Mouse (Mus musculus) midbrain, embryonic 13.5 days (tissue): ENCODE data around the gene Kcnmb1. TPM values are rescaled to one million over a fixed set of nuclear protein-coding genes. Genes with fewer than 3 reads are reported as not detected.
A peak's percentile ranks its signal among the peaks of the same experiment; 100 is the strongest.

ENCODE experiments used
- ATAC-seq: fragments of 200-750 bp; cut with Nextera tagmentation; 2 replicates; pipeline ENCODE4 v1.8.0; 2017; ENCODE audit warnings: mild to moderate bottlenecking, moderate TSS enrichment, moderate library complexity
- H3K27ac ChIP-seq: fragments of 300-500 bp; sonication (generic); 2 replicates; pipeline ENCODE4 v1.5.1; 2015; ENCODE audit warnings: inconsistent platforms, mild to moderate bottlenecking, moderate library complexity
- H3K27me3 ChIP-seq: fragments of 300-500 bp; sonication (generic); 2 replicates; pipeline ENCODE4 v1.6.1; 2015; ENCODE audit warnings: mild to moderate bottlenecking, inconsistent platforms
- H3K36me3 ChIP-seq: fragments of 300-500 bp; sonication (generic); 2 replicates; pipeline ENCODE4 v1.6.1; 2015; ENCODE audit warnings: mild to moderate bottlenecking, inconsistent platforms
- H3K4me1 ChIP-seq: fragments of 300-500 bp; sonication (generic); replicated peaks from 2 replicates; pipeline ENCODE4 v1.6.1; 2015; ENCODE audit warnings: inconsistent platforms
- H3K4me2 ChIP-seq: fragments of 300-500 bp; sonication (generic); replicated peaks from 2 replicates; pipeline ENCODE4 v1.6.1; 2015; ENCODE audit warnings: moderate library complexity, mild to moderate bottlenecking, inconsistent platforms
- H3K4me3 ChIP-seq: fragments of 300-500 bp; sonication (generic); replicated peaks from 2 replicates; pipeline ENCODE4 v1.5.1; 2015; ENCODE audit warnings: mild to moderate bottlenecking, inconsistent platforms
- H3K9ac ChIP-seq: fragments of 300-500 bp; sonication (generic); replicated peaks from 2 replicates; pipeline ENCODE4 v1.6.1; 2015; ENCODE audit warnings: mild to moderate bottlenecking, inconsistent platforms
- H3K9me3 ChIP-seq: fragments of 300-500 bp; sonication (generic); 2 replicates; pipeline ENCODE4 v1.6.1; 2016; ENCODE audit warnings: mild to moderate bottlenecking, inconsistent platforms
- WGBS: fragments of 180-500 bp; shearing (Covaris S2); methylation state at CpG from one replicate; pipeline ENCODE4 v1.1.7; 2015; 5-methylcytosine and 5-hydroxymethylcytosine counted together
- polyA plus RNA-seq: library from polyadenylated mRNA; unstranded; fragments of >200 nt; fragmentation: Nextera tagmentation; extraction: Ambion mirVana; gene quantifications from 2 replicates; pipeline ENCODE4 v1.2.1, GENCODE M21; 2015

Gene Kcnmb1
- polyA plus RNA-seq, 1 experiment from 2014 or later: 0.19 TPM

- Histone ChIP-seq H3K9ac (no peak overlapping the region), H3K27ac (no peak overlapping the region), H3K4me1 (peaks cover 29% of the 10 kb centered on the region), H3K4me2 (no peak overlapping the region), H3K9me3 (no peaks in the 10 kb centered on the region), H3K36me3 (no peaks in the 10 kb centered on the region), H3K27me3 (no peaks in the 10 kb centered on the region), H3K4me3 (no peak overlapping the region)
- 65% methylated on average over 11 of the region's 11 CpGs for WGBS
- ATAC-seq: no peak
Measured at GRCm38 (mm10) chr11:33929412-33929811, 33.4 kb upstream of the Kcnmb1 start.

DNA sequence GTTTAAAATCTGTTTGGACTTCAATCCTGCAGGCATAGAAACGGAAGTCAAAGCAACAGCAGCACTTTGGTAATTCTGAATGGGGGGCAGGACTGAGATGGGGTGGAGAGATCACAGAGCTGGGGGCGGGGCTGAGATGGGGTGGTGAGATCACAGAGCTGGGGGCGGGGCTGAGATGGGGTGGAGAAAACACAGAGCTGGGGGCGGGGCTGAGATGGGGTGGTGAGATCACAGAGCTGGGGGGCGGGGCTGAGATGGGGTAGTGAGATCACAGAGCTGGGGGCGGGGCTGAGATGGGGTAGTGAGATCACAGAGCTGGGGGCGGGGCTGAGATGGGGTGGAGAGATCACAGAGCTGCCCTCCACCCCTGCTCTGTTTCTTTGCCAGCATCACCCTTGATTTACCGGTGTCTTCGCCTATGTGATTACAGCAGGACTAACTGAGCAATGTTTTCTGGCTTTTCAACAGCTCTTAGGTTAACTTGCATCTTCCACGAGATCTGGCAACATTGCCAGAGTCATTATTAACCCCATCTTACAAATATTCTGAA is 30.9 kb upstream of the Kcnmb1 start:
- no peak for ATAC-seq
- no peaks in the 10 kb centered on the region for H3K36me3 ChIP-seq
- H3K9ac ChIP-seq: no peak overlapping the region
- peaks cover 18% of the 10 kb centered on the region for H3K4me1 ChIP-seq
- WGBS: 9% methylated on average over 9 of the region's 10 CpGs
- H3K9me3 ChIP-seq: no peaks in the 10 kb centered on the region
- no peak overlapping the region for H3K4me3 ChIP-seq
- H3K4me2 ChIP-seq: no peak overlapping the region
- no peak overlapping the region for H3K27ac ChIP-seq
- H3K27me3 ChIP-seq: no peaks in the 10 kb centered on the region

GRCm38 (mm10) chr11:33932386-33933111 is 30.3 kb upstream of the Kcnmb1 start:
- 74% methylated on average over 18 of the region's 18 CpGs for WGBS

GRCm38 (mm10) chr11:33934286-33934685 is 28.5 kb upstream of the Kcnmb1 start:
- ATAC-seq: no peak
- H3K4me2 ChIP-seq: no peak overlapping the region
- no peak overlapping the region for H3K4me3 ChIP-seq
- WGBS: 63% methylated on average over 9 of the region's 9 CpGs
- no peaks in the 10 kb centered on the region for H3K9me3 ChIP-seq
- H3K36me3 ChIP-seq: no peaks in the 10 kb centered on the region
- H3K4me1 ChIP-seq: peaks cover 17% of the 10 kb centered on the region
- H3K9ac ChIP-seq: no peak overlapping the region
- H3K27ac ChIP-seq: no peak overlapping the region
- no peaks in the 10 kb centered on the region for H3K27me3 ChIP-seq

More at GRCm38 (mm10) chr11:33932386-33933111, 30.3 kb upstream of the Kcnmb1 start:
- H3K9ac ChIP-seq: no peak overlapping the region
- H3K4me2 ChIP-seq: no peak overlapping the region
- no peak overlapping the region for H3K4me3 ChIP-seq
- no peak overlapping the region for H3K27ac ChIP-seq
- no peaks in the 10 kb centered on the region for H3K27me3 ChIP-seq
- H3K36me3 ChIP-seq: no peaks in the 10 kb centered on the region
- H3K9me3 ChIP-seq: no peaks in the 10 kb centered on the region
- peaks cover 18% of the 10 kb centered on the region for H3K4me1 ChIP-seq
- no peak for ATAC-seq

GRCm38 (mm10) chr11:33937641-33938040 is 25.2 kb upstream of the Kcnmb1 start:
- Histone ChIP-seq H3K4me1 (peaks cover 8% of the 10 kb centered on the region), H3K9me3 (no peaks in the 10 kb centered on the region), H3K9ac (no peak overlapping the region), H3K4me3 (no peak overlapping the region), H3K36me3 (no peaks in the 10 kb centered on the region), H3K4me2 (no peak overlapping the region), H3K27me3 (no peaks in the 10 kb centered on the region), H3K27ac (no peak overlapping the region)
- no peak for ATAC-seq
- 86% methylated on average over 8 of the region's 8 CpGs for WGBS

DNA sequence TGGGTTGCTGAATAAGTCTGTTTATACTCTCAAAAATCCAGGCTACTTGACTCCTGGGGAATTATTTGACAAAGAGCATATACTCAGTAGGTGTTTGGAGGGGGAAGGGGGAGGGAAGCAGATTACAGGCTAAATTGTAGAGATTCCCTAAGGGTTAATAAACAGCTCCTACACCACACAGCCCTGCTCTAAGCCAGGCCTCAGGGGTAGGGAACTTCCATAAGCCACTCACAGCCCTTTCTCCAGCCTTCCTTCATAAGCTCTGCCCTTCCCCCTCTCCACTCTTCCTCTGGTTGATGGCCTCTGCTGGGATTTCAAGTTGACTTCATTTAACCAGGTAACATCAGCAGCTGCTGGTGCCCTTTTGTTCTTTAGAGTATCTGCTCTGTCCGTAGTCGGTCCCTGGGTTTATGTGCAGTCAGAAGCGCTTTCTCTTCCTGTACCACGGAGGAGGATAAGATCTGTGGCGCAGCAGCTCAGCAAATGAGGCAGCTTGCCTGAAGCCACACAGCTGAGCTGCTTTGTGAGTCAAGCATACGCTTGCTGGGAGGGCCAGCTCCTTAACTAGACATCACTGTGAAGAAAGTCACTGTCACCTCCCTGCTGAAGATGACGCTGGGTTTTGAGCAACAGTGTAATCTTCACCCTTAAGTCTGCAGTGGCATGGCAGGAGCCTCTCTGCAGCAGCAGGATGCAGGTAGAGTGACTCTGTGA is 24.1 kb upstream of the Kcnmb1 start:
- H3K9me3 ChIP-seq: no peaks in the 10 kb centered on the region
- 44% methylated on average over 7 of the region's 7 CpGs for WGBS
- H3K36me3 ChIP-seq: no peaks in the 10 kb centered on the region
- H3K27me3 ChIP-seq: no peaks in the 10 kb centered on the region
- H3K4me3 ChIP-seq: no peak overlapping the region
- H3K4me1 ChIP-seq: peaks cover 8% of the 10 kb centered on the region
- peak; percentile 67; the same call in 1 of the 2 replicates for ATAC-seq
- H3K4me2 ChIP-seq: no peak overlapping the region
- H3K9ac ChIP-seq: no peak overlapping the region
- no peak overlapping the region; the same call in 1 of the 2 replicates for H3K27ac ChIP-seq

GRCm38 (mm10) chr11:33939456-33940113 is 23.2 kb upstream of the Kcnmb1 start:
- Histone ChIP-seq H3K4me3 (no peak overlapping the region), H3K4me1 (peaks cover 8% of the 10 kb centered on the region), H3K4me2 (no peak overlapping the region), H3K9ac (no peak overlapping the region), H3K36me3 (no peaks in the 10 kb centered on the region), H3K27me3 (no peaks in the 10 kb centered on the region), H3K27ac (no peak overlapping the region), H3K9me3 (no peaks in the 10 kb centered on the region)
- 80% methylated on average over 4 of the region's 4 CpGs for WGBS
- no peak for ATAC-seq

DNA sequence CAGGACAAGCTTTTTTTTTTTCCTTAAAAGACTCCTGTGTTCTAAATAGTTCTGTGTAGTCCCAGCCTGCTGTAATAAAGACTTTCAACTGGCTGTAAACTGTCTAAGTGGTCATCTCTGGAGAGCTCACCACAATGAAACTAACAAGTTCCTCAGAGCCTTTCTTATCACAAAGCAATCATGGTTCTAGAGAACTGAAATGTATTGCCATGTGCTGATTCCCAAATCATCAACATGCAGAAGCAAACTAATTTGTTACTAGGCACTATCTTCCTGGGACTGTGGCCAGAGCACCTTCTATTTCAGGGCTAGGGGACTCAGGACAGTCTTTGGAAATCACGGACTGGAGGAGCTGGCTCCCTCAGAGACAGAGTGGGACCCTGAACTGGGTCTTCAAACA is 19.2 kb upstream of the Kcnmb1 start:
- H3K9me3 ChIP-seq: no peaks in the 10 kb centered on the region
- no peaks in the 10 kb centered on the region for H3K27me3 ChIP-seq
- H3K27ac ChIP-seq: no peak overlapping the region
- H3K4me3 ChIP-seq: no peak overlapping the region
- no peak for ATAC-seq
- H3K4me2 ChIP-seq: no peak overlapping the region
- H3K36me3 ChIP-seq: no peaks in the 10 kb centered on the region
- WGBS: 69% methylated on average over 1 of the region's 1 CpGs
- H3K9ac ChIP-seq: no peak overlapping the region
- peaks cover 6% of the 10 kb centered on the region for H3K4me1 ChIP-seq

DNA sequence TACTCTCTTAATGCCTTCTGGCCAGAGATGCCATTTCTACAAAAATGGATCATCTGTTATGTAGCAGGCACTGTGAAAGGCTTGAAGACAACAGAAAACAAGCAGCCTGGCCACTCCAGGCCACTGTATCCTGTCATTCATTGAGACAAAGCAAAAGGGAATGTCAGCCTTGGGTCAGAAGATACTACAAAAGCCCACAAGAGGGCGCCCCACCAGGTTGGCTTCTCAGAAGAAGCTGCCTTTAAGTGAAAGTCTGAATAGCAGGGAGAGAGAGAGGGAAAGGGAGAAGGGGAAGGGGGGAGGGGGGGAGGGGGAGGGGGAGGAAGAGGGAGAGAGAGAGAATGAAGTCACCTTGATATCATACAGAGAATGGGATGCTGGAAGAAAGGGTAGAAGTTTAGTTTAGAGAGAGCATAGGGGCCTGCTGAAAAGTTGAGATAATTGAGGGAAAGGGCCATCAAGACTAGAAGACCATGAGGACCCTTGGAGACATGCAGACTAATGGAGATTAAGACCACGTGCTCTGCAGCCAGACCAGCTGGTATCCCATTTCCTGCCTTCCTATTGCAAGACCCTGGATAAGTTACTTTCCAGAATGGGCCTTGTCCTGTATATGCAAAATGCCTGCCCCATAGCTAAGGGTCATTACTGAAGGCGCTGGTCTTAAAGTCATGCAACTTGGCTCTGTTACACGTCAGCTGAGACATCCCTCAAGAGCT is 18.6 kb upstream of the Kcnmb1 start:
- Histone ChIP-seq H3K4me3 (no peak overlapping the region), H3K4me2 (no peak overlapping the region), H3K9me3 (no peaks in the 10 kb centered on the region), H3K4me1 (no peaks in the 10 kb centered on the region; the same call in 1 of the 2 replicates), H3K36me3 (no peaks in the 10 kb centered on the region), H3K27ac (no peak overlapping the region), H3K27me3 (no peaks in the 10 kb centered on the region), H3K9ac (no peak overlapping the region)
- 67% methylated on average over 4 of the region's 4 CpGs for WGBS
- ATAC-seq: no peak

GRCm38 (mm10) chr11:33944786-33945328 is 18.0 kb upstream of the Kcnmb1 start:
- no peak overlapping the region for H3K4me3 ChIP-seq
- H3K4me1 ChIP-seq: no peaks in the 10 kb centered on the region
- no peak overlapping the region for H3K9ac ChIP-seq
- no peaks in the 10 kb centered on the region for H3K36me3 ChIP-seq
- H3K27me3 ChIP-seq: no peaks in the 10 kb centered on the region
- no peak overlapping the region for H3K4me2 ChIP-seq
- ATAC-seq: no peak
- H3K27ac ChIP-seq: no peak overlapping the region
- WGBS: 86% methylated on average over 9 of the region's 9 CpGs
- no peaks in the 10 kb centered on the region for H3K9me3 ChIP-seq

DNA sequence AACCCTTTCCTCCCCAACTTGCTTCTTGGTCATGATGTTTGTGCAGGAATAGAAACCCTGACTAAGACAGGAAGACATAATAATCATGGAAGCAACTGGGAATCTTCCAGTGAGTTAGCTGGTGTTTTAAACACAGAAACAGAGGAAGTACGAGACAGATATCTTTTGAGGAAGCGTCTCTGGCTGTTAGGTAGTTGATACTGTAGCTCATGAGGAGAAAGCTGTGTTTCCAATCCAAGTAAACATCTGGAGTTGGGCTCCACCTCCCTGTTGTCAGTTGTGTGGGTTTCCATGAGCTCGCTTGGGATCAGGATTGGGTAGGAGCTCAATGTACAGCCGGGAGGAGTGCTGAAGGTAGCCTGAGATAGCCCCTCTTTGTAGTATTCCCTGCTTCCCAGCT is 16.3 kb upstream of the Kcnmb1 start:
- ATAC-seq: no peak
- Histone ChIP-seq H3K4me3 (no peak overlapping the region), H3K9me3 (no peaks in the 10 kb centered on the region), H3K9ac (no peak overlapping the region), H3K4me2 (no peak overlapping the region), H3K27me3 (no peaks in the 10 kb centered on the region), H3K4me1 (peaks cover 4% of the 10 kb centered on the region; the same call in 1 of the 2 replicates), H3K27ac (no peak overlapping the region), H3K36me3 (no peaks in the 10 kb centered on the region)
- 87% methylated on average over 4 of the region's 4 CpGs for WGBS
